Mouse (Mus musculus): ENCODE results near the gene Mroh7. TPM values are rescaled to one million over a fixed set of nuclear protein-coding genes. Genes with fewer than 3 reads are reported as not detected.

The Mroh7 gene
- polyA plus RNA-seq, 1 experiment from 2014 or later: 0.36 TPM

DNA sequence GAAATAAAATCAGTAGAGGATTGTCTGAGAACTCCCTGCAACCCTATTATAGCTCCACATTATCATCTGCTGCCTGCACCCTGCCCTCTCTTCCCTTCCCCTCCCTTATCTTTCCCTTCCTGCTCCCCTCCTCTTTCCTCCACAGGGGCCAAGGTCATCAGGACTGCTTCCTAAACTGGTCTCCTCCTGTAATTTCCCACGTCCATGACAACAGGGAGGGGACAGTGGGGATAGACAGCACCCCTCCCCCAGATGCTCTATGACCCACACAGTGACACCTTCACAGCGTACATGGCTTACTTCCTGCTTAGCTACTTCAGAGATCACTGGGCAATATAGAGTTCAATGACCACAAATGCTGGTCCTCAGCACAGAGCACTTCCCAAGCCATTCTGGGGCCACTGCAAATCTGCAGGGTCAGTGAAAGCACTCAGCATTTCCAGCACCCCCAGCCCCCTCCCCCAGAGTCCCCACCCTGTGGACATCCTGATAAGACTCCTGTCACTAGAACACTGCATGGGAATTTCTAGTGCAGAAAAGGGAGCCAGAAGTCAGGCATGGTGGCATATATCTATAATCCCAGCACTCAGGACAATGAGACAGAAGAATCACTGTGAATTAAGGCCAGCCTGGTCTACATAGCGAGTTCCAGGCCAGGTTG, 42.0 kb downstream of the Mroh7 start:
- H3K9me3 ChIP-seq: no peaks in the 10 kb centered on the region
- H3K27me3 ChIP-seq: peaks cover 12% of the 10 kb centered on the region
- H3K36me3 ChIP-seq: no peaks in the 10 kb centered on the region
- H3K27ac ChIP-seq: no peak overlapping the region
- no peak overlapping the region for H3K4me3 ChIP-seq
- H3K9ac ChIP-seq: no peak overlapping the region
- ATAC-seq (ENCODE audit: low FRiP score): no peak
- no peaks in the 10 kb centered on the region for H3K4me1 ChIP-seq (replicated peaks)
- no peak overlapping the region for H3K4me2 ChIP-seq
- WGBS: 54% methylated on average over 3 of the region's 3 CpGs

DNA sequence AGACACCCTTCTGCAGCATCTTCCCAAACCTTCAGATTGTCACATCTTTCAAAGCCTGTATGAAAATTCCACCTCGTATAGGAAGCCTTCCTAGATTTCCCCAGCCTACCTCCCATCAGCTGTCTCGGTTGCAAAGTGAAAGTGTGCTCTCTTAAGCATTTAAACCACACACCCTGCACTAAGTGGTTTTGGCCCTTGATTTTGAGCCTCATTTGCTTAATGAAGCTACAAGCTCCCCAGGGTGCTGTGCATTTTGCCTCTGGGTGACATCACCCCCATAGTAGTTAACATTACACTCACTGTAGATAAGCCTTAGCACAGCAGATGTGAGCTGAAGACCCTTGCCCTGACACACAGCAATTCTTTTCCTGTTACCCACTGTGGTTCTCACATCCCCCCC, 49.8 kb downstream of the Mroh7 start:
- no peak for ATAC-seq (ENCODE audit: low FRiP score)
- no peak overlapping the region for H3K27ac ChIP-seq
- WGBS: 65% methylated on average over 2 of the region's 2 CpGs
- no peak overlapping the region for H3K4me3 ChIP-seq
- no peak overlapping the region for H3K9ac ChIP-seq
- H3K36me3 ChIP-seq: peaks cover 10% of the 10 kb centered on the region
- H3K4me1 ChIP-seq (replicated peaks): peaks cover 11% of the 10 kb centered on the region
- no peaks in the 10 kb centered on the region for H3K9me3 ChIP-seq
- H3K4me2 ChIP-seq: no peak overlapping the region
- H3K27me3 ChIP-seq: no peaks in the 10 kb centered on the region

DNA sequence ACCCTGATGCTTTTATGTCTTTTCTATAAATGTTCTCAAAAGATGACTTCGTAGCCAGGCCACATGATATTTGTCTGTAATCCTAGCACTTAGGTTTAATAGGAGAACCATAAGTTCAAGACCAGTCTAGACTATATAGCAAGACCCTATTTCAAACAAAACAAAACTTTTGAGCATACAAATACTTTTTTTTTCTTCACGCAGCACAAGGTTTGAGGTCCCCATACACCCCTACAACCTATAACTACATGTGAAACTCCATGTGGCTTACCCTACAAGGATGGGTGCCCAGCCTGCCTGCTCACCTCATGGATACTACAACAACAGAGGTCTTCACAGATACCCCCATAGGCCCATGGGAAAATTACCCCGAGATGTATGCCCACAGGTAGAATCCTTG, 51.6 kb downstream of the Mroh7 start:
- Histone ChIP-seq H3K9me3 (no peaks in the 10 kb centered on the region), H3K36me3 (peaks cover 27% of the 10 kb centered on the region), H3K4me1 (replicated peaks) (peaks cover 11% of the 10 kb centered on the region), H3K27me3 (no peaks in the 10 kb centered on the region), H3K27ac (no peak overlapping the region), H3K4me2 (peak overlapping the region; percentile 90), H3K4me3 (peak overlapping the region; percentile 82), H3K9ac (no peak overlapping the region)
- ATAC-seq (ENCODE audit: low FRiP score): peak; percentile 56; the same call in 1 of the 2 replicates
- WGBS: 44% methylated on average over 3 of the region's 3 CpGs

DNA sequence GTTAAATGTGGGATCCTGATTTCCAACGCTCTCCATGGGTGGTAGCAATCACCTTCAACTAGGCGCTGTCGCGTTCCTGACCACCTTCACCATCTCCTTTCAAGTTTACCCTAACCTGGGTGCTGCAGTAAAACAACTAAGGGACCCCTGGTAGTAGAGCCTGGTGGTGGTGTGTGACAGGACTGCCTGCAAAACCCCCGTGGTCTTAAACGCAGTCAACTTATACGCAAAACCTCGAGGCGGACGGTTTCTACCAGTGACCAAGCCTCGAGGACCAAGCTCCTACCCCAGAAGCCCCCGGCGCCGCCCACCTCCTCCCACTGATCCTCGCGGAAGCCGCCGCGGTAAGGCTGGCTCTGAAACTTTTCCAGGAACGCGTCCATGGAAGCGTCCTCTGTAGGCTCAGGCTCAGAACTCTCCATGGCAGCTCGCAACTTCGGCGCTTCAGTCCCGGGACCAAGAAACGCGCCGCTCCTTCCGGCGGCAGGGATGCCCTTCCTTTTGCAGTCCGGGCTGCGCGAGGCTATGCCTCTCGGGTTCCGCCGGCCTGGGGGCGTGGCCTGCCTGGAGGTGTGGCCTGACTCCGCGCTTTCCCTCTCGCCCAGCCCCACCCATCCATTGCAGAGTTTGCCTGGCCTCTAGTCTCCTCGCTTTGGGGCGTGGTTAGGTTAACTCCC, 52.1 kb downstream of the Mroh7 start, which contains the start of gene Ttc4:
TSS of gene Ttc4 (minus strand) at position 503 of the 677 bp plus-strand sequence.
- Histone ChIP-seq H3K4me2 (peak within 1 kb of the TSS; percentile 90), H3K4me3 (peak within 1 kb of the TSS; percentile 82), H3K27me3 (no peaks in the 10 kb centered on the region), H3K9ac (peak within 1 kb of the TSS; percentile 83), H3K27ac (no peak within 1 kb of the TSS), H3K4me1 (replicated peaks) (peaks cover 11% of the 10 kb centered on the region), H3K9me3 (no peaks in the 10 kb centered on the region), H3K36me3 (peaks cover 33% of the 10 kb centered on the region)
- under 1% methylated on average over 43 of the region's 43 CpGs for WGBS
- ATAC-seq (ENCODE audit: low FRiP score): peak; percentile 95

GRCm38 (mm10) chr4:106676749-106677148, 54.0 kb downstream of the Mroh7 start:
- H3K36me3 ChIP-seq: peaks cover 50% of the 10 kb centered on the region
- 91% methylated on average over 5 of the region's 5 CpGs for WGBS
- ATAC-seq (ENCODE audit: low FRiP score): no peak

DNA sequence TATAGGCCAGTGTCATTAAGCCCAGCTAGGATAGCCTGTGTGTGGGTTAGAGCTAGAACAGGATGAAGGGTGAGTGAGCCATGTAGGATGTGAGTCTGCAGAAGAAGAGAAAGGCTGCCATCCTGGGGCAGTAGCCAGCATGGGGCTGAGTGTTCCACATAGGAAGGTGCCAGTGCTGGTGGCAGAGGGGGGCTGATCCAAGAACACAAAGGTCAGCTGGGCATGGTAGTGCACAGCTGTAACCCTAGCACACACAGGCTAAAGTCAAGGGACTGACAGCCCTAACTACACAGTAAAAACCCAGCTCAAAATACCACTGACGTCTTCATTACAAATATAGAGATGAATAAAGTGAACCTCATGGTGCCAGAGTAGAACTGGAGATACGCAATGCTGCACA, 64.2 kb downstream of the Mroh7 start:
- H3K4me2 ChIP-seq: no peak overlapping the region
- no peaks in the 10 kb centered on the region for H3K27me3 ChIP-seq
- peaks cover 100% of the 10 kb centered on the region for H3K36me3 ChIP-seq
- H3K4me3 ChIP-seq: no peak overlapping the region
- no peak overlapping the region for H3K27ac ChIP-seq
- ATAC-seq (ENCODE audit: low FRiP score): no peak
- no peaks in the 10 kb centered on the region for H3K9me3 ChIP-seq
- H3K4me1 ChIP-seq (replicated peaks): no peaks in the 10 kb centered on the region
- no peak overlapping the region for H3K9ac ChIP-seq
- WGBS: 97% methylated on average over 2 of the region's 2 CpGs

More at GRCm38 (mm10) chr4:106676749-106677148, 54.0 kb downstream of the Mroh7 start:
- Histone ChIP-seq H3K9me3 (no peaks in the 10 kb centered on the region), H3K4me2 (no peak overlapping the region), H3K4me3 (no peak overlapping the region), H3K4me1 (replicated peaks) (peaks cover 11% of the 10 kb centered on the region), H3K9ac (no peak overlapping the region), H3K27me3 (no peaks in the 10 kb centered on the region), H3K27ac (no peak overlapping the region)

DNA sequence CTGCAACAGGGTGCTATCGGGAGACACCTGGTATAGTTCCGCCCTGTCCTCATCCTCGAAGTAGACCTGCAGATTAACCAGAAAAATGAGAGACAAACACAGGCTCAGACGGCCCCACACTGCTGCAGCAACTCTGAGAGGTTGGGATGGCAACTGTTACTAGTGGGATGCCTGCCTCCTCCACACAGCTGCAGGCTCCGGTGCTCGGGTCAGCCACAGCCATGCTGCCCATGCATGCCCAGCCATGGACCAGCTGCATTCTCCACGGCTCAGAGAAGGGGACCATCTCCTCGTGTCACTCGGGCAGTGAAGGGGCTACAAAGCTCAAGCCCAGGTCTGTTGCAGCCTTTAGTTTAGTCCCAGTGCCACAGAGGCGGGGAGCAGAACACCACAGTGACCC, 65.1 kb downstream of the Mroh7 start:
- Histone ChIP-seq H3K9me3 (no peaks in the 10 kb centered on the region), H3K4me1 (replicated peaks) (no peaks in the 10 kb centered on the region), H3K4me3 (no peak overlapping the region), H3K36me3 (peaks cover 100% of the 10 kb centered on the region), H3K27ac (no peak overlapping the region), H3K4me2 (no peak overlapping the region), H3K9ac (no peak overlapping the region), H3K27me3 (no peaks in the 10 kb centered on the region)
- ATAC-seq (ENCODE audit: low FRiP score): no peak
- 92% methylated on average over 10 of the region's 10 CpGs for WGBS

DNA sequence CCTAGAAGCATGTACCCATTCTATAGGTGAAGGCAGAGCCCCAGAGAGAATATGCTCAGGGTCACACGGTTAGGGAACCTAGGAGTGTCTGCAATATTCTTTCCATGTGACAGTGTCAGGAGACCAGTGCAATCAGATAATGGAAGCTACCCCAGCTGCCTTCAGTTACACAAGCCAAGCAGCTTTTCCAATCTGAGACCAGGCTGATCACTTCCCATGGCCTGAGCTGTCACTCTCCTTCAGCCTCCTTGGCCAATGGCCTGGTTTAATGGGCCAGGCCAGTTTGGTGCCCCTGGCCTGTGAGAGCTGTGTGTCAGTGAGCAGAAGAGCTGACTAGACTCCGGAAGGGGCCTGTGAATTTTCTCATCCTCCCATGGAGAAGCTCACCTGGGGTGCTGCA, 65.5 kb downstream of the Mroh7 start:
- ATAC-seq (ENCODE audit: low FRiP score): no peak
- H3K36me3 ChIP-seq: peaks cover 100% of the 10 kb centered on the region
- H3K9ac ChIP-seq: no peak overlapping the region

DNA sequence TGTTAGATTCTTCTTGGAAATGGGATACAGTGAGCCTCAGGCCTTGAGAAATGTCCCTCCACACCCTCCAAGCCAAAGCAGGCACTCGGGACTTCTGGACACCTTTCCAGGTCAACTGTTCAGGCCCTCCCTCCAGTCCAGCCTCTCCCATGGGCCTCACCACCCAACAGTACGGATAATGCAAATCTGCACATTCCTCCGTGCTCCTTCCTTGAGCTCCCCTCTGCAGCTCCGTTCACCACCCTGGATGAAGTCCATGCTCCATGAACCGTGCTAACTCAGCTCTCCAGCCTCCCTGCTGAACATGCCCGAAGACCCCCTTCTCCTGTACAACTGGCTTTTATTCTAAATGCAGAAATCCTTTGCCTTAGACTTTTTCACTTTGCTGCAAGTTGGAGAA, 66.0 kb downstream of the Mroh7 start:
- peaks cover 100% of the 10 kb centered on the region for H3K36me3 ChIP-seq
- no peak overlapping the region for H3K9ac ChIP-seq
- no peaks in the 10 kb centered on the region for H3K9me3 ChIP-seq
- no peak overlapping the region for H3K4me3 ChIP-seq
- H3K27ac ChIP-seq: no peak overlapping the region
- no peak for ATAC-seq (ENCODE audit: low FRiP score)
- H3K4me1 ChIP-seq (replicated peaks): no peaks in the 10 kb centered on the region
- H3K27me3 ChIP-seq: no peaks in the 10 kb centered on the region
- WGBS: 92% methylated on average over 6 of the region's 6 CpGs
- H3K4me2 ChIP-seq: no peak overlapping the region

More for the DNA sequence above, 65.5 kb downstream of the Mroh7 start:
- no peaks in the 10 kb centered on the region for H3K4me1 ChIP-seq (replicated peaks)
- H3K9me3 ChIP-seq: no peaks in the 10 kb centered on the region
- 98% methylated on average over 2 of the region's 2 CpGs for WGBS
- no peak overlapping the region for H3K4me3 ChIP-seq
- no peaks in the 10 kb centered on the region for H3K27me3 ChIP-seq
- H3K27ac ChIP-seq: no peak overlapping the region
- no peak overlapping the region for H3K4me2 ChIP-seq

- Histone ChIP-seq H3K4me3 (no peak overlapping the region), H3K4me1 (replicated peaks) (no peaks in the 10 kb centered on the region), H3K9ac (no peak overlapping the region), H3K4me2 (no peak overlapping the region), H3K36me3 (peaks cover 99% of the 10 kb centered on the region), H3K27me3 (no peaks in the 10 kb centered on the region), H3K9me3 (no peaks in the 10 kb centered on the region), H3K27ac (no peak overlapping the region)
- WGBS: 93% methylated on average over 5 of the region's 5 CpGs
- ATAC-seq (ENCODE audit: low FRiP score): no peak
Observed at GRCm38 (mm10) chr4:106663956-106664470, 66.7 kb downstream of the Mroh7 start.

DNA sequence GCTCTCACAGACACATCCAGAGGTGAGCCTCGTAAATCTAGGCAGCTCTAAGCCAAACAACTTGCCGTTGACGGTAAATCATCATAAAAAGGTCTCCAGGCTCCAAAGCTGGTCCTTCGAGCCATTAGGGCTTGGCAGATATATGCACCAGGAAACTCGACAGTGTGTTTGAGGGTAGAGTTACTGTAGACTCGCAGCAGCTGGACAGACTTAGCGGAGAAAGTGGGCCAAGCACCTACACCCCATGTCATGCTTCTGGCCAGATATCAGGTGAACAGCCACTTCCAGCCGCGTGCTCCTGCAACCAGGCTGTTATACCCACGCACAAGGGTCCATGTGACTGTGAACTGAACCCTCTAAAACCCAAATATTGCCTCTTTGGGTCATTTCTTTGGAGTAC, 75.0 kb downstream of the Mroh7 start:
- Histone ChIP-seq H3K9me3 (no peaks in the 10 kb centered on the region), H3K4me2 (no peak overlapping the region), H3K9ac (no peak overlapping the region), H3K27ac (no peak overlapping the region), H3K36me3 (peaks cover 59% of the 10 kb centered on the region), H3K27me3 (no peaks in the 10 kb centered on the region), H3K4me1 (replicated peaks) (peaks cover 9% of the 10 kb centered on the region), H3K4me3 (no peak overlapping the region)
- 93% methylated on average over 10 of the region's 10 CpGs for WGBS
- ATAC-seq (ENCODE audit: low FRiP score): no peak

GRCm38 (mm10) chr4:106653051-106653450, 77.7 kb downstream of the Mroh7 start:
- no peak overlapping the region for H3K4me2 ChIP-seq
- no peaks in the 10 kb centered on the region for H3K9me3 ChIP-seq
- H3K36me3 ChIP-seq: peaks cover 39% of the 10 kb centered on the region
- H3K27me3 ChIP-seq: peaks cover 12% of the 10 kb centered on the region
- no peak overlapping the region for H3K27ac ChIP-seq
- 93% methylated on average over 15 of the region's 15 CpGs for WGBS
- H3K9ac ChIP-seq: no peak overlapping the region
- H3K4me3 ChIP-seq: no peak overlapping the region
- peaks cover 9% of the 10 kb centered on the region for H3K4me1 ChIP-seq (replicated peaks)
- ATAC-seq (ENCODE audit: low FRiP score): no peak

DNA sequence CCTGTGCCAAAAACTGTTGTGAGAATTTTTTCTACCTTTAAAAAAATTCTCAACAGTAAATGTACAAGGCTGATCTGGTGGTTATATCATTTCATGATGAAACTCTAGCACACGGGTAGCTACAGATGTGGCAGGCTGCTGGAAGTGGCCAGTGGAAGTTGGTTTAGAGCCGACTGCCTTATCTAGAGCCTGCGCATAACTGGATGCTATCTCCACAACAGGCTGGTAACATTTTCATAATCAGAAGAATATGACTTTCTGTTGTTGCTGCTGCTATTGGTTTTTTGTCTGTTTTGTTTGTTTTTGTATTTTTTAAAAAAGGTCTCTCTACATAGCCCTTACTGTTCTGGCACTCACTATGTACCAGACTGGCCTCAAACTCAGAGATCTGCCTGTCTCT, 78.2 kb downstream of the Mroh7 start:
- no peak overlapping the region for H3K27ac ChIP-seq
- peaks cover 16% of the 10 kb centered on the region for H3K27me3 ChIP-seq
- WGBS: 95% methylated on average over 3 of the region's 3 CpGs
- peaks cover 38% of the 10 kb centered on the region for H3K36me3 ChIP-seq
- no peaks in the 10 kb centered on the region for H3K9me3 ChIP-seq
- H3K4me3 ChIP-seq: no peak overlapping the region
- H3K4me2 ChIP-seq: no peak overlapping the region
- ATAC-seq (ENCODE audit: low FRiP score): no peak
- peaks cover 9% of the 10 kb centered on the region for H3K4me1 ChIP-seq (replicated peaks)
- H3K9ac ChIP-seq: no peak overlapping the region
